Mouse (Mus musculus): ENCODE results near the gene Chn2.

Gene Chn2

GRCm38 (mm10) chr6:54042142-54042541 lies 2.8 kb downstream of the Chn2 start:
- no peak for DNase-seq (ENCODE audit: low read depth, low spot score)

GRCm38 (mm10) chr6:54043536-54043935 lies 4.2 kb downstream of the Chn2 start:
- no peak for DNase-seq (ENCODE audit: low read depth, low spot score)

GRCm38 (mm10) chr6:54045748-54046721 lies 6.7 kb downstream of the Chn2 start:
- DNase-seq (ENCODE audit: low read depth, low spot score), result peak; percentile 32

- DNase-seq (ENCODE audit: low read depth, low spot score), result no peak
Measured at GRCm38 (mm10) chr6:54046884-54047747, 7.8 kb downstream of the Chn2 start.

- DNase-seq (ENCODE audit: low read depth, low spot score), result no peak
Measured at GRCm38 (mm10) chr6:54048768-54049167, 9.4 kb downstream of the Chn2 start.

GRCm38 (mm10) chr6:54051173-54051572 lies 11.8 kb downstream of the Chn2 start:
- no peak for DNase-seq (ENCODE audit: low read depth, low spot score)

- DNase-seq (ENCODE audit: low read depth, low spot score), result no peak
Measured at GRCm38 (mm10) chr6:54052124-54052523, 12.8 kb downstream of the Chn2 start.

- DNase-seq (ENCODE audit: low read depth, low spot score), result no peak
Measured at GRCm38 (mm10) chr6:54052666-54053065, 13.3 kb downstream of the Chn2 start.

GRCm38 (mm10) chr6:54053316-54053715 lies 14.0 kb downstream of the Chn2 start:
- no peak for DNase-seq (ENCODE audit: low read depth, low spot score)

- no peak for DNase-seq (ENCODE audit: low read depth, low spot score)
Measured at GRCm38 (mm10) chr6:54055387-54055786, 16.0 kb downstream of the Chn2 start.

- DNase-seq (ENCODE audit: low read depth, low spot score), result no peak
Measured at GRCm38 (mm10) chr6:54056548-54057532, 17.5 kb downstream of the Chn2 start.

- peak; percentile 63 for DNase-seq (ENCODE audit: low read depth, low spot score)
Measured at GRCm38 (mm10) chr6:54057661-54058060, 18.3 kb downstream of the Chn2 start.

- no peak for DNase-seq (ENCODE audit: low read depth, low spot score)
Measured at GRCm38 (mm10) chr6:54058837-54059236, 19.5 kb downstream of the Chn2 start.

- no peak for DNase-seq (ENCODE audit: low read depth, low spot score)
Measured at GRCm38 (mm10) chr6:54060258-54060657, 20.9 kb downstream of the Chn2 start.

- no peak for DNase-seq (ENCODE audit: low read depth, low spot score)
Measured at GRCm38 (mm10) chr6:54061375-54061774, 22.0 kb downstream of the Chn2 start.

- no peak for DNase-seq (ENCODE audit: low read depth, low spot score)
Measured at GRCm38 (mm10) chr6:54063878-54064277, 24.5 kb downstream of the Chn2 start.

- DNase-seq (ENCODE audit: low read depth, low spot score), result no peak
Measured at GRCm38 (mm10) chr6:54067380-54067779, 28.0 kb downstream of the Chn2 start.

GRCm38 (mm10) chr6:54068882-54069281 lies 29.5 kb downstream of the Chn2 start:
- no peak for DNase-seq (ENCODE audit: low read depth, low spot score)

GRCm38 (mm10) chr6:54070736-54071135 lies 31.4 kb downstream of the Chn2 start:
- DNase-seq (ENCODE audit: low read depth, low spot score), result no peak

GRCm38 (mm10) chr6:54071478-54071877 lies 32.1 kb downstream of the Chn2 start:
- DNase-seq (ENCODE audit: low read depth, low spot score), result no peak

- no peak for DNase-seq (ENCODE audit: low read depth, low spot score)
Measured at GRCm38 (mm10) chr6:54074454-54074853, 35.1 kb downstream of the Chn2 start.
